Mouse (Mus musculus) frontal cortex, postnatal 36 days (tissue): ENCODE data around the gene Amy1.
"Not testable (repeated sequence)": the region's sequence is repeated elsewhere in the genome, so short reads cannot be mapped to it uniquely, and the experiment has no call there.

Experiments used
- DNase-seq, 2 experiments: peaks; one replicate each; pipeline ENCODE4 v3.0.0; 2022; ENCODE audit warnings: low spot score in 2 of 2

The Amy1 gene

DNA sequence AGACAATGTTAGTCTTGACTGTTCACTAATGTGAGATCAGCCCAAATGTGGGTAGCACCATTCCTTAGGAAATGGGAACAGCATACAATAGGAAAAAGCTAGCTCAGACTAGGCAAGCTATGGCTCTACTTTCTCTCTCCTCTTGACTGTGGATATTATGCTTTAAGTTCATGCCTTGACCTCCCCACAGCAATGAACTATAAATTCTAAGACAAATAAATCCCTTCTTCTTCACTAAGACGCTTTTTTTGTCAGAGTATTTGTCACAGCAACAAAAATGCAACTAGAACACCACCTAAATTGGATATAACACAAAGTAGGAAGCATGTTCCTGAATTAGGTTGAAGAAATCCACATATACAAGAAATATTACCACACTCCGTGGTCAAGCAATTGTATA, at the start of gene Amy1:
TSS of gene Amy1 (minus strand) at position 101 of the 400 bp plus-strand sequence.
- no peak for DNase-seq

DNA sequence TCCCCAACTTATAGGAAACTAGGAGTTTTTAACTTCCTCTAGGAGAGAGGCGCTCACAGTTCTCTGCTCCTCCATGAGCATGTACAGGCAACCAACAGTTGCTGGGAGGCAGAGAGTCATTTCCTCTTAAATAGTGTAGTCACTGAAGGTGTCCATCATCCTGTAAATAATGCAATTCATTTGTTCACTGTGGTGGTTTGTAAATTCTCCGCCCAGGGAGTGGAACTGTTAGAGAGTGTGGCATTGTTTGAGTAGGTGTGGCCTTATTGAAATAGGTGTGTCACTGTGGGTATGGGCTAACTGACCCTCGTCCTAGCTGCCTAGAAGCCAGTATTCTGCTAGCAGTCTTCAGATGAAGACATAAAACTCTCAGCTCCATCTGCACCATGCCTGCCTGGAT, 47.8 kb upstream of the Amy1 start:
- DNase-seq, result no peak

DNA sequence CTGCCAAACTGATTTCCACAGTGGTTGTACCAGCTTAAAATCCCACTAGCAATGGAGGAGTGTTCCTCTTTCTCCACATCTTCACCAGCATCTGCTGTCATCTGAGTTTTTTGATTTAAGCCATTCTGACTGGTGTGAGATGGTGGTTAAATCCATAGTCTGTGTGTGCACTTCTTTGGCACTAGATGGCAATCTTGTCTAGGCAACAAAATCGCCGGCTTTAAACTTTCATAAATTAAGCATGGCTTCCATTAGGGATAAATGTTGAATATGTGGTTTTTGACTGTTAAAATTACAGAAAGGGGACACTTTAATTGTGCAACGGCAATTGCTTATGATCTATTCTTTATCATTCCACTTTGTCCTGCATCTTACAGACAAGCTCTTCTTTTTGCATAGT, 44.9 kb upstream of the Amy1 start:
- not testable (repeated sequence) for DNase-seq

DNA sequence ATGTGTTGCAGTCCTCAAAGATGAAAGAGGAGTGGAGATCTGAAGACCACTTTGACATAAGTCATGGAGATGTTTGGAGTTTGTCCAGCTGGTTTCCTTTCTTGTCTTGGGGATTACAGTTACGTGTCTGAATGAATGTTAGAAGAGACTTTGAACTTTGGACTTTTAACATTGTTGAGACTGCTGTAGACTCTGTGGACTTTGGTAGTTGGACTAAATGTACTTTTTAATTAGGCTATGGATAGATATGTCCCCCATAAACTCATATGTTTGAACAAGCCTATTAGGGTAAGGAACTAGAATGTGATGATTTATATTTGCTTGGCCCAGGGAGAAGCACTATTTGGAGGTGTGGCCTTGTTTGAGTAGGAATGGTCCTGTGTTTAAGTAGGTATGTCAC, 33.0 kb upstream of the Amy1 start:
- no peak for DNase-seq

DNA sequence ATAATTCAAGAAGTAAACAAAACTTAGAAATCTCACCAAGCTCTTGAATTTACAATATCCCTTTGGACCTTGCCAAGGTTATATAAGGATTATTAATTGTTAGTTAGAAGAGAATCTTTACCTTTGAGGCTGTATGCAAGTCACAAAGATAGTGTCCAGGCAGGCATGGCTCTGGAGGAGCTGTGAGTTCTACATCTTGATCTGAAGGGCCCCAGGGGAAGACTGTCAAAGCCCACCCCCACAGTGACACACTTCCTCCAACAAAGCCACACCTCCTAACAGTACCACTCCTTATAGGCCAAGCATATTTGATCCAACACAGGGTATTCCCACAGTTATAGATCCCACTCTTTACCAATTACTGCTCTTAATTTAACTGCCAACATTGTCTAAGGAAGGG, 27.7 kb upstream of the Amy1 start:
- DNase-seq, result no peak

DNA sequence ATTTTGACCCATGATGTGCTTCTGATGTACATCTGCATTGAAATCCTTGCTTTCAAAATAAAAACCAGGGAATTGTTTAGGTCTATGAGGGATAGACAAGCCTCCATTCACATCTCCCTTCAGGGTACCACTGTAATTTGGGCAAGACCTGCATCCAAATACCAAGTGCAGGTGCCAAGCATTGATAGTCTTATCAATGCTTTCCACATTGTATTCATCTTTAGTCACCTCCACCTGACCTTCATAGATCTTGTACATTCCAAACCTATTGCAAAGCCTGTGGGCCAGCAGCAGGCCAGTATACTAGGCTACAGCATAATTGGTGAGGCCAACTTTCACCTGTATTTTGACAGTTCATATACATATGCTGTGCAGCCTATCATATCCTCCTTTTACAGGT, 25.1 kb upstream of the Amy1 start:
- no peak for DNase-seq

DNA sequence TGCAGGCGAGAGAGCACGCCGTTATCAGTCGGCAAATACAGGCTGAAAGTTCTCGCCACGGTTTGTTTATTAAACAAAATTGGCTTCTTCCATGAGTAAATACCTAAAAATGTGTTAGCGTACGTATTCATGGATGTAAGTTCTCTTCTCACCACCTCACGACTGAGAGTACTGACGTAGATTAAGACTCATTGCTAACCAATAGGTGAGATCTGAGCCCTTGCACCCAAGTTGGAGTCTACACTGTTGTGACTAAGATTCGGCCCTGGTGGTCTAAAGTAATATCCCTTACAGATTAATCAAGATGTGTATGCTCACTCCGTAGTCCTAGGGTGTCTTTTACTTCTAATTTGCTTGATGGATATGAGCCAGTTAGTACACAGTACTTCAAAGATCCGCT, 24.1 kb upstream of the Amy1 start:
- peak in 1 of 2 experiments; percentile 8 for DNase-seq

DNA sequence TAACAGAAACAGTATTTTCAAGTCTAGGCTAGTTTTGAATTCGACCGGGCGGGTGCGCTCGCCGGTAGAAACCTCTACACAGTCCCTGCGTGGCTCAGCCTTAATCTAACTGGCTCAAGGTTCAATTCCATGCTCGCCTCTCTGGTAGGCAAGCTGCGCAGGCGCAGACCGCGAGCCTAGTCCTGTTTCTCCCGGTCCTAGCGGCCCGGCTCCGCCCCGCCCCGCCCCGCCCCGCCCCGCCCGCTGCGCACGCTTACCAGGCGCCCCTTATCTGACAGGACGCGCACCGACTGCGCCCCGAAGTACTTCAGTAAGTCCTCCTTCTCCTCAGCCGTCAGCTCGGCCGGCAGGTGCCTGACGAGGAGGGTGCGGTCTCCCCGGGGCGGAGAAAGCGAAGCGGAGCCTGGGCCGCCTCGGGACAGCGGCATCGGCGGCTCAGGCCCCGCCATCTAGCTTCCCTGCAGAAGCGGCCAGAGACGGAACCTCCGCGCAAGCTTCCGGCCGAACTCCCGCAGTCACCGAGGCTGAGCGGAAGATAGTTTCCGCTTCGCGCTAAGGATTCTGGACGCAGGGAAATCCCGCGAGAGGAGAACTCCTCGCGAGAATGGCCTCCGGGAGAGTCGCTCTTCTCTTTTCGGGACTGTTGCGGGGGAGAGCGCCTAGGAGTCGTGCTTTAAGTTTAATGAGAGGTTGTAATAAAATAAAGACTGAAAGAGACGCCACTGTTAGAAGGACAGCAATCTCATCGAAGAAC, 23.3 kb upstream of the Amy1 start, which contains the start of gene Rnpc3:
TSS of gene Rnpc3 (minus strand) at position 544 of the 754 bp plus-strand sequence.
- peak; percentile 95 for DNase-seq

DNA sequence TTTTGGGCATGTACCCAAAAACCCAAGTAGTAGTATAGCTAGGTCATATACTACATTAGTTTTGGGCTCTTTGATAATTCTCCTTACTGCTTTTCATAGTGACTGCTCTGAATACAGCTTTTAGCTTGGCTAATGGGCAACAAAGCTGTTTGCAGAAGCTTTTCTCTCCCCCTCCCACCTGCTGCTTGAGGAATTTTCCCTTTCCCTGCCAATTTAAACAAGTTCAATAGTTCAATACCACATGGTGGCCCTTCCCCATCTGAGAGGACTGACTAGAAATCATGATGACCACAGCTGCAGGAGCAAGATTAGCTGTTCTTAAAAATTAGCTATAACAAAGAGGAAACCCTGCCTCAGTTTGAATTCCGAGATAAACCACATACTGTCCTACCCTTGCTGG, 15.7 kb downstream of the Amy1 start:
- DNase-seq, result no peak

DNA sequence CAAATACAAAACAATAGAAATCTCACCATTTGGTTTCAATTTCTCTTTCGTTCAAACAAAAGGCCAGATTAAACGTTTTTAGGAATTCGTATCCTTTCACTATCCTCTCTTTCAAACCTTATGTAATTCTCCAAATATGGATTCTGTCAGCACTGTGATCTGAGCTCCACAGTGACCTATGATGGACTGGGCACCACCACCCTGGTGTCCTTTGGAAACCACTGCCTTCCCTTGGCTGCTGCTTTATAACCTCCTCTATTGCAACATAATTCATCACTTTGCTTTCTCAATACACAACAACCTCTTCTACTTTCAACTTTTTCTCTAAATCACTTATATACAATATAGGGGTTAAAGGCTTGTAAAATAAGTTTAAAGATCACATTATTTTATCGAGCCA, 31.9 kb downstream of the Amy1 start:
- no peak for DNase-seq

DNA sequence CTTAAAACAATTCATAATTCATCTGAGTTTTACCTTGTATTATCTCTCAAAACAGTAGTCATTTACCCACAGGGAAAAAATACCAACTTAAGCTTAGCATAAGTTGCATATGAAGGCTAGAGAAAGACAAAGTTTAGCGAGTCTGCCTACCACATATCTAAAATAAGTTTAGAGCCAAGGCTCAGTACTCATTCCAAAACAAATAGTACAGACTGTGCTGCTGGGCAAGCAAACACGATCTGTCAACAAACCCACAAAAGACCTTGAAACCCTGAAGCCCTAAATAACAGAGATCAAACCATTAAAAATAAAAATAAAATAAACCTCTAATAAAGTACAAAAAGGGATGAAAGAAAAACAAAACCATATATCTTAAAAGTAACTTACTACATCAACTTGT, 32.4 kb downstream of the Amy1 start:
- no peak for DNase-seq

DNA sequence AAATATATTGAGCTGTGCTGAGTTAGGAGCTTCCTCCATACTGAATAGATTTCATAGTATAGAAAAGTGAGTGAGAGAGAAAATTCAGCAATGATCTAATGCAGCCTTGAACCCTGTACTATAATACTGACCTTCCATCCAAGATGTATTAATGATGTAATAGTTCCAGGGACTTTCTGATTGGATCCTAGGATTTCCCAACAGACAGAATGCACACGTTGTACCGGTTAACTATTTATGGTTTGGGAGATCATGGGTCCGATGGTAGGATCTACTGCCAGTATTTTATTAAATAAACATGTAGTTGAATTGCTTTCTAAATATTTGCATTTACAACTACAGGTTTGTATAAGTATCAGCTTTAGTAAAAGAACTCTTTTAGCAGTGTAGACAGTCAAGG, 34.3 kb downstream of the Amy1 start:
- DNase-seq, result no peak

DNA sequence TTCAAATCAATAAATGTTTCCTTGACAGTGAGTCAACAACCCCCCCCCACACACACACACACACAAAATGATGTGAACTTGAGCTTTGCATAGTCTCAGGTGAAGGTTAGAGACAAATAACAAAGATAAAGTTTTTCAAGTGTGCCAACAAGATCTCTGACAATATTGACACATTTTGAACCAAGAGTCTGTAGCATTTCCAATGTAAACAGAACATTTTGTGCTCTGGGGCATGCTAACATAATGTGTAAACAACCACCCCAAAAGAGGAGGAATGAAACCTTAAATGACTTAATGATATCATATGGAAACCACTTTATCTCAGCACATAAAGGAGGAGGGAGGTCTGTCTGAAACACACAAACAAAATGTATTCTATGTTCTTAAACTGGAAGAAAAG, 66.8 kb downstream of the Amy1 start:
- no peak for DNase-seq

DNA sequence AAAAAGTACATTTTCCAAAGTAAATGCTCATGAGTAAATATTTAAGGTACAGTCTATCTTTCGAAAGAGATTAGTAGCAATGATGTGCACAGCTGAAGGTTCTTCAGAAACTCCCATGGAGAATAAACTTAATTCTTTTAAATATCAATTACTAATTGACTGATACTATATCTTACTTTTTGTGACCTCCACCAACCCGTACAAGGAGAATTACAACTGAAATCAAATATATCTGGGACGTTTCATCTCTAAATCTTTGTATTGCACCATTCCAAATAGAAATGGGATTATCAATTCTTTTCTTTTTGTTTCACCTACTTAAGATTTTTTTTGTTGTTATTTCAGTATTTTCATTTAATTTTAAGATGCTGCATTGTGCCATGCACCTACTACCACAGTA, 74.2 kb downstream of the Amy1 start, which contains the start of gene Amy2a1:
TSS of gene Amy2a1 (minus strand) at position 101 of the 400 bp plus-strand sequence.
- not testable (repeated sequence) for DNase-seq
